Mouse (Mus musculus) adrenal gland, adult 2 months (tissue): ENCODE data around the gene Gdf2. TPM values are rescaled to one million over a fixed set of nuclear protein-coding genes. Genes with fewer than 3 reads are reported as not detected.
A peak's percentile ranks its signal among the peaks of the same experiment; 100 is the strongest.

Experiments used
- DNase-seq: peaks from one replicate; pipeline ENCODE4 v3.0.0; 2021
- long read RNA-seq: library from polyadenylated mRNA; stranded (forward); transcript quantifications from one replicate; pipeline ENCODE4 v2.0.0, GENCODE M21; 2021
- polyA plus RNA-seq: library from polyadenylated mRNA; depleted of rRNA; stranded (reverse); fragments of >200 nt; gene quantifications from 2 replicates; pipeline ENCODE4 v1.2.3, GENCODE M21; 2012; rRNA removed
- total RNA-seq, 2 experiments: library from RNA; stranded (reverse); gene quantifications; 2 replicates each; pipeline ENCODE4 v1.2.3; 2021

Gene Gdf2
- total RNA-seq (not detected), polyA plus RNA-seq (0.03 TPM in 1 of 2 replicates, not detected in the other)
- long read RNA-seq = 0 reads

DNA sequence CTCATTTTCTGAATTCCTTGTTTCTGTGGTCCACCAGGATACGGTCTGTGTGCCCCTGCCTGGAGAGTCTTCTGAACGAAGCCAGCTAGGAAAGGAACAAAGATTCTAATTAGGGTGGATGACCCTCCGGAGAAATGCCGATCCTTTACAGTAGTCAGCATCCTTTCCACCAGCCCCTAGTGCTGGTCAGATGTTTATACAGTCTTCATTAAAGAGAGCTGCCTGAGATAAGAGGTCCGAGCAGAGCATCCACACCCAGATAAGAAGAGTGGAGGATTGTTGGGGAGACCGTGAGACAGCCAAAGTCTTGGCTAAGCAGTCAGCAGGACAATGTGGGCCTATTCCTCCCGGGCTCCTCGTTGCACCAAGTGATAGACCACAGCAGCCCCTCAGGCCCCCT is at the start of gene Gdf2:
Gene Gdf2, plus strand, starts transcription at position 301 of the 400 bp plus-strand sequence.
- no peak for DNase-seq

GRCm38 (mm10) chr14:33891507-33891906 is 49.3 kb upstream of the Gdf2 start:
- no peak for DNase-seq

DNA sequence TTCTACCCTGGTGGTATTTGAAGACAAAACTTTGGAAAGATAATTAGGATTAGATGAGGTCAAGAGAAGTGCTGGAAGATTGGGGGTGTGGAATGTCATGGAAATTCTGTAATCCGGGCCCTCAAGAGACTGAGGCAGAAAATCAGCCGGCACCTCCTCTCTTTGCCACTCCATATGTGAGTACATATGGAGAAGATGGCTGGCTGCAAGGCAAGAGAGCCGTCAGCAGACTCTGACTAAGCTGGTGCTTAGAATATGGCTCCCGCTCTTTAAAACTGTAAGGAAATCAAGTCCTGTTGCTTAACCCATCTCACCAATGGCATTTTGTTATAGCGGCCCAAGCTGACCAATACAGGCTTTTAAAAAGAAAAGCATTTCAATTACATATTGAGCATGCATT is 45.1 kb upstream of the Gdf2 start:
- DNase-seq = no peak

GRCm38 (mm10) chr14:33896628-33897300 is 44.1 kb upstream of the Gdf2 start:
- peak; percentile 28 for DNase-seq

- DNase-seq = no peak
These were observed 38.1 kb upstream of the Gdf2 start for GRCm38 (mm10) chr14:33902783-33903182.

GRCm38 (mm10) chr14:33903199-33903598 is 37.6 kb upstream of the Gdf2 start:
- no peak for DNase-seq

DNA sequence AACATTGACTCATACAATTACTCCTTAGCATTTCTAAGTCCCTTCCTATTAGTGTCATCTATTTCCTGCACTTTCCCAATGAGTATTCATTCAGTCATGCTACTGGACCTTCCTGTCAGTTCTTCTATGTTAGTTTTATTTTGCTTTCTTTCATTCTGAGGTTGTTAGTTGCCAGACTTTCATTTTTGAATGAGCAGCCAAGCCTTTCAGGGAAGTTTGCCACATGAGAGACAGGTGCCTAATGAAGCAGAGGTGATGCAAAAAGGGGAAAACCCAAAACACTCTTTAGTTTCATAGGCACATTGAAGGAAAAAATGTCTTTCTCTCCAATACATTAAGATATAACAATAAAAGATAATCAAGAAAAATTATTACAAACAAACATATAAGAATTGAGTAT is 36.0 kb upstream of the Gdf2 start:
- DNase-seq = no peak

DNA sequence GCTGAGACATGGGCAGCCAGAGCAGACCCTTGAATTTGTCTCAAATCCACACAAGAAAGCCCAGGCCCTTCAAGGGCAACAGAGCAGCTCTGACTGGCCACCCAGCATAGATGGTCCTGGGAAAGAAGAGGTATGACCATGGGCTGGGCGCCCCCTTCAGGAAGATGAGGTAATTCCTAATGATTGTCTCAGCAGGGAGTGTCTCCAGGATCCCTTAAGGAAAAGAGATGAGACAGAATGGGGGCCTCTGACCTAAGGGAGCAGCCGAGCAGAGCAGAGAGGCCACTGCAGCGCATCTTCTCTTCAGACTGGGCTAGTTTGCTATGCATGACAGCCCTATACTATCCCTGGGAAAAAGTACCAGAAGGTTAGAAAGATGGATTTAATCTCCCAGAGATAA is 27.1 kb upstream of the Gdf2 start:
- peak; percentile 68 for DNase-seq

GRCm38 (mm10) chr14:33914206-33914605 is 26.6 kb upstream of the Gdf2 start:
- no peak for DNase-seq

DNA sequence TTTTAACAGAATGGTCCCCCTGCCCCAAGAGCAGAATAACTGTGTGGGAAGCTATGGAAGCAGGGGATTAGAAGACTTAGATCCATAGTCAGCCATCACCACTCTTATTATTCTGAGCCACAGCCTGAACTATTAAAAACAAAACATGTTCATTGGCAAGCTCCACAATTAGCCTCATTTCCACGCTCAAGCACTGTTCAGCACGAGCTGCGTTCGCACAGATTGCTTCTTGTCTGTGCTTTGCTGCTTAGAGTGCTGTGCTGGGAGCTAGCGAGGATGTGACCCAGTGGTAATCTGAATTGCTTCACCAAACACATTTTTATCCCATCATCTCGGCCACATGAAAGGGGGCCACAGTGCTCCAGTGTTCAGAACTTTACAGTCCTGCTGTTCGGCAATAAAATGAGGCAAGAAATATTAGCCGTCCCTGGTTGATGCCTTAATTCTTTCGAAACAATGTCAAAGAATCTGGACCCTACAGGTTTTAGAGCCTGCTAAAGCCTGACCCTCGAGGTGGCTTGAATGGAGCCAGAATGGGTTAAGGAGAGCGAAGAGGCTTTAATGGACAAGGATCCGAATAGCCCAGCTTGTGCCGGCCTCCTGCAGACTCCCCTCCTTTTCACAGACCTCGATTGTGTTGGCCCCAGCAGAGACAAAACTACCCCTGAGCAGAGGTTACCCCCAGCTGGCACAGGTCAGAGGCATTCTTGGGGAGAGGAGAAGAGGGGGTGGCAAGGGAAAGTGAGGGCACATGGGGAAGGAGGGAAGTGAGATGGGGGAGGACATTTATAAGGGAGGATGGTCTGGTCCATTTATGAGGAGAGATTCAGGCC is 19.9 kb upstream of the Gdf2 start:
- DNase-seq = no peak

GRCm38 (mm10) chr14:33922771-33923167 is 18.1 kb upstream of the Gdf2 start:
- DNase-seq = no peak

DNA sequence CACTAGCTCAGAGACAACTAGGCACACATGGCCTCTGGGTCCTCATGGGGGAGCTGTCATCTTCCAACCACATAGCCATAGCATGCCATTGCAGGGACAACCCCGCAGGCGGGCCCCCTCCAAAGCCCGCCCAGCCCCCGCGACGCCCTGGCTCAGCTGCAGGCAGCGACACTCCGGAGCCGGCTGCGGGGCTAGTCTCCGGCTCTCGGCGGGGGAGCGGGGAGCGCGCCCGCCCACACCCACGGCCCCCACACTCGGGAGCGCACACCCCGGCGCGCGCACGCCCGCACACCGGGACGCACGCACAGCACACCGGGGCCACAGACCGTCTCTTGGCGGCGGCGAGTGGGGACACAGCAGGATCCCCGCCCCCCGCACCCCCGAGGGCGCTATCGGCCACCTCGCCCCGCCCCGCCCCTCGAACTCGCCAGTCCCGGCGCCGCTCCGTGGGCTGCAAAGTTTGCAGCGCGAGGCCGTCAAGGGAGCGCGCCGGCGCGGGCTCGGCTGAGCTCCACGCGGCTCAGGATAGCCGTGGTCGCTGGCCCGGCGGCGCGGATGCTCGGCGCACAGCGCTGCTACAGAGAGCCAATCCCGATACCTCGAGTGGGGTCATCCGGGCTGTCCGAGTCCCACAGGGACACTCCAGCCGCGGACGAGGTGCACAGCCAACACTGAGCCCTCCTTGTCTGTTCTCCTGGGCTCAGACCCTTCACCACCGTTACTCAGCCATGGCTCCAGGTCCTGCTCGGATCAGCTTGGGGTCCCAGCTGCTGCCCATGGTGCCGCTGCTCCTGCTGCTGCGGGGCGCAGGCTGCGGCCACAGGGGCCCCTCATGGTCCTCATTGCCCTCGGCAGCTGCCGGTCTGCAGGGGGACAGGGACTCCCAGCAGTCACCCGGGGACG is 17.4 kb upstream of the Gdf2 start, which contains the start of gene Gdf10:
Gene Gdf10, plus strand, starts transcription at position 420 of the 903 bp plus-strand sequence.
- peak; percentile 53 for DNase-seq

DNA sequence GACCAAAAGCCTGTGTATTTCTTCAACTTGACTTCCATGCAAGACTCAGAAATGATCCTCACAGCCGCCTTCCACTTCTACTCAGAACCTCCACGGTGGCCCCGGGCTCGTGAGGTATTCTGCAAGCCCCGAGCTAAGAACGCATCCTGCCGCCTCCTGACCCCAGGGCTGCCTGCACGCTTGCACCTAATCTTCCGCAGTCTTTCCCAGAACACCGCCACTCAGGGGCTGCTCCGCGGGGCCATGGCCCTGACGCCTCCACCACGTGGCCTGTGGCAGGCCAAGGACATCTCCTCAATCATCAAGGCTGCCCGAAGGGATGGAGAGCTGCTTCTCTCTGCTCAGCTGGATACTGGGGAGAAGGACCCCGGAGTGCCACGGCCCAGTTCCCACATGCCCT is 9.0 kb upstream of the Gdf2 start:
- DNase-seq = peak; percentile 35

GRCm38 (mm10) chr14:33932935-33933703 is 7.7 kb upstream of the Gdf2 start:
- peak; percentile 65 for DNase-seq

DNA sequence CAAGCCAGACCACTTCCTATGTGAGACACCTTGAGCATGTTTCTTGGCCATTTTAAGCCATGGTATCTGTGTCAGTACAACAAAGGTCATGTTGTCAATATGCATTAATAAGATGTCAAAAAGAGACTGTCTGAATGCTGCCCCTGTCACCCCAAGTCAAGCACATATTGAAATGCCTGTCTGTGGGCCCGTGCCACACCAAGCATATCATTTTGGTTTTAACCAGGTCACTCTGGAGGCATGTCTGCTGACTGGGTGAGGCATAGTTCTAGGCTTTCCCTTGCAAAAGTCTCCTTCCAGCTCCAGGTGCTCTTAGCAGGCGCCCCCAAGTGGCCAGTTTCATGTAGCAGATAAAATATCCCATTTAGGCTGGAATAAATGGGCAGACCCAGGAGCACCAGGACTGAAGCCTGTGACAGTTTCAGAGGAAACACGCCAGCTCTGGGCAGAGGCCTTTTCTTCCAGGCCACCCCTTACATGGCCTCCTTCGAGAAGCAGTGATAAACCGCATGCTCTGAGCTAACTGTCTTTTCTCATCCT is 7.0 kb upstream of the Gdf2 start:
- peak; percentile 53 for DNase-seq

- DNase-seq = peak; percentile 63
These were observed 1.7 kb upstream of the Gdf2 start for GRCm38 (mm10) chr14:33939117-33939516.

DNA sequence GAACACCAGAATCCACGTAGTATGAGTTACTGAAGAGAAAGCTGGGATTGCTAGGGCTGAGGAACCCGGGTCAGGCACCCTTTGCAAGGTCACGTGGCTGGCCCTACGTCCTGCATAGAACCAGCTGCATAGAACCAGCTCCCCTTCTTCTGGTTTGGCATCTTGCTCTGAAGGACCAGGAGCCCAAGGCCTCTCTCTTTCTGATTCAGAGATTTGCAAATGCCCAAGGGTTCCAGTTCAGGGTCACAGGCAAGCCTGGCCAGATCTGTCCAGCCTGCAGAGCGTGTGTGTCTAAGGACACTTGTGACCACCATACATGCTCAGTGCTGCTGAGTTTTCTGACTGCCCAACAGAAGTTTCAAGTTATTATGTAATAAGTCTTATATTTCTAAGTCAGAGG is 1.4 kb downstream of the Gdf2 start:
- peak; percentile 85 for DNase-seq

- no peak for DNase-seq
These were observed 5.3 kb downstream of the Gdf2 start for GRCm38 (mm10) chr14:33946125-33946524.

GRCm38 (mm10) chr14:33952233-33952981 is 11.6 kb downstream of the Gdf2 start:
- DNase-seq = no peak

DNA sequence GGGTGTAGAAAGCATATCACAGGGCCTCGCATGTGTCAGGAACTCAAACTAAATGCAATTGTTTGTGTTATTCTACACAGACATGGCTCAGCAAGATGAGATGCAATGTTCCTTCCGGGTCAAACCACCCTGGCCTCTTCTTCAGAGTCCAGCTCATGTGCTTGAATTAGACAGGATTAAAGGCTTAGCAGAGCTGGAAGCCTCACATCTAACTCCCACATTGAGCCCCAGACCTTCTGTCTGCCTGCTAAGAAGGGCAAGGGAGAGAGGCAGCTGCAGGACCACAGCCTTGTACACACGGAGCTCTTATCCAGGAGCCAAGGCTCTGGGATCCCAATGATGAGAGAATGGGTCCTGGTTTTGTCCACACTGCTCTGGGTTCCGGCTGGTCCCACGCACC is 12.9 kb downstream of the Gdf2 start, which contains the start of gene Rbp3:
Gene Rbp3, plus strand, starts transcription at position 243 of the 400 bp plus-strand sequence.
- no peak for DNase-seq
